Mouse (Mus musculus): Measurements from ENCODE around the gene Dennd1a. TPM values are rescaled to one million over a fixed set of nuclear protein-coding genes. Genes with fewer than 3 reads are reported as not detected.

Gene Dennd1a
- total RNA-seq, 2 experiments from 2014 or later, result 17.7 to 18.9 TPM

DNA sequence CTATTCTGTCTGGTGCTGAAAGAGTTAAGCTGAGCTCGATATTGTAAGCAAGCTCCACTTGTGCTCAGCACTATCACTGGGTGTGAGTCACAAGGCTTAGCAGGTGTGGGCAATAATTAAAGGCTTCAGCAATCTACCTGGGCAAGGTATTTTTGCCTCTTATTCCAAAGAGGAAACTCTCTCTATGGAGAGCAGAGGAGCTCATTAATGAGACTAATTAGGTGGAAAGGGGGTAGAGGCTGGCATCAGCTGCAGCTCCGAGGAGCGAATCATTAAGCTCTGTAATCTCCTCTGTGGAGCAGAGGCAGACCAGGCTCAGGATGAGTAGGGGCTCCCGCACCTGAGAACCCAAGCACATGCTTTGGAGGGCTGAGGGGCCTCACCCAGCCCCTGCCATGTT is 407.5 kb downstream of the Dennd1a start:
- no peak for DNase-seq

DNA sequence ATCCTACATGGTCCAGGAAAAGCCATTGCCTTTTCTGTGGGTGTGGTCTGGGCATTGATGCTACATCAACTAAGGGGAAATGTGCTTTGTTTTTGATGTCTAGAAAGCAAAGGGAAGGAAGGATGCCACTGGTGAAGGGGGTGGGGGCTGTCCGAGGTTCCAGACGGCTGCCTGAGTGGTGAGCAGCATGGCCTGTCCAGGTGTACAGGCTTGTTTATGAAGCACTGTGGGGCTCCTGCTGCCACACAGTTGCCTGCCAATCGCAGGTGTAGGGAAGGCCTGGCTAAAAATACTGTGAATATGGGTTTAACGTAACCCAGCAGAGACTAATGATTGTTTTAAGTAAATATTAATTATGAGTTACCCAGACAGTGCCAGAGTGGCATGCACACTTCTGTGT is 414.4 kb downstream of the Dennd1a start:
- DNase-seq, result no peak

DNA sequence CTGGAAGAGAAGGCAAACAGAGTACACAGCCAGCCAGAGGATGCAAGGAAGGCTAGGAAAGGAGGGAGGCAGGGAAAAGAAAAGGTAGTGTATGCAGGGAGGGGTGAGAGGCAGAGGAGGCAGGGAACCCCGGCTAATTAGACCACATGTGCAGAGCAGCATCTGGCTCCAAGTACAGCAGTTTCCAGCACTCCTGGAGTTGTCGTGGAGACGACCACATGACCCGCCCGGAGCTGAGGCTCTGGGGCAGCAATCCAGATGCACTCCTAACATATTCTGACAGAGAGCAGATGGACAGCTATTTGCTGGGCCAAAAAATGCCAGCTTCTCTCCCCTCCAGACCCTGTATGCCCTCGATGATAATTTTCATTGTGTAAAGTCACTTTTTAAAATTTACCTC is 417.6 kb downstream of the Dennd1a start:
- DNase-seq, result no peak

DNA sequence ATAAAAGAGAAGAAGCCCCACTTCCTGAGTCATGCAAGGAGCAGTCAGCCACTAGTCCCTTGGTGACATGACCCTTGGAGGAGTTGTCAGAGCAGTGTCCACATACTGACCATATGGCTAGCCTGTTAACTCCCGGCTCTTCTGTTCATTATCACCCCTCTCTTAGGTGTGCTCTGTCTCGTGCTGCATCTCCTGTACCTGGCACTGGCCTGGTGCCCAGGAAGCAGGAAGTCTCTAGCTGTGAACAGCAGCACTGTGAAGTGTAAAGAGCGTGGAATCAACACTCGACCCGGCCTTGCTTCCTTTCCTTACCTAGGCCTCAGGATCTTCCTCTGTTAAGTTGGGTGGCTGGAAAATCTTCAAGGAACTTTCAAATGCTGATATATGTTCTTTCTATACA is 419.8 kb downstream of the Dennd1a start:
- no peak for DNase-seq

DNA sequence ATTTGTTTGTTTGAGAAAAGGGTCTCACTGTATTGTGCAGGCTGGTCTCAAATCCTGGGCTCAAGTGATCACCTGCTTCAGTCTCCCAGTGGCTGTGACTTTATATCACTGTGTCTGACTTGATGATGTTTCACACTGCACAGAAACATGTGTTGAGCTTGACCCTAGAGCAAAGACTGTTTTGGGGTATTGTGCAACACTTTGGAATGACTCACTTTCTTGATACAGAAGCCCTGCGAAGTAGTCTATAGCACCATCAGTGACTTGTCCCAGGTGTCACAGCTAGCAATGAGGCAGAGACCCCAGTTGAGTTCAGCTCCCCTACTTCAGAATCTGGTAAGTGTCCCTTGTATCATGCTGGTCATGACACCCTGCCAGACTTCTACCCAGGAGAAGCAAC is 429.7 kb downstream of the Dennd1a start:
- no peak for DNase-seq

DNA sequence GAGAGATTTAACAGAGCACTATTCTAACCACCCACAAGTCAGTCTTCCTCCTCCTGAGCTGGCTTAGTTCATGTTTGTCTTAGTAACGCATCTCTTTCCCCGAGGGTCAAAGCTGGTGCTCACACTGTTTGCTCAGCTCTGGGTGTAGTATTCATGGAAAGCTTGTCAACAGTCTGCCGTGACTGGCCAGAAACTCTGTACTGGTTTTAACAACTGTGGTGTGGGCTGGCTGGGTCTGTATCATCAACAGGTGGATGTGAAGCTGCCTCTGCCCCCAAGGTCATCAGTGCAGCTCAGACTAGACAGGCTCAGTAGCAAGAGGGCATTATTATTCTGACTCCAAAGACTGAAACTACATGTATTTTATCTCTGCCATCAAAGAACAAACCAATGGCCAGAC is 430.2 kb downstream of the Dennd1a start:
- no peak for DNase-seq

DNA sequence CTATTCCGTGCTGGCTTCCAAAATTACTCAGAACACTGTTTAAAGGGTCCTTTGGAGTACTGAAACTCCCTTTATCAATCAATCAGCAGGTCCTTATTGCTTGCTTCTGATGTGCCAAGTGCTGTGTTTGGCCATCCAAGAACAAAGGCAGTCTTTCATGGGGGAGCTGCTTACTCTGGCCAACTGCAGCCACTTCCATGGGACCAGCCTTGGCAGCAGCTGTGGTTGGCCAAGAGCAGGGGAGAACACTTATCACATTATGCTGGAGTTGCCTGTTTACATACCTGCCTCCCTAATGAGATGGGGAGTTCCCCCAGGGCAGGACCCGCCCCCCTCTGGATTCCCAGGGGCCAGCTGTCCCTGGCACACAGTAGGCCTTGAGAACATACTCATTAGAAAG is 432.0 kb downstream of the Dennd1a start:
- DNase-seq, result no peak

DNA sequence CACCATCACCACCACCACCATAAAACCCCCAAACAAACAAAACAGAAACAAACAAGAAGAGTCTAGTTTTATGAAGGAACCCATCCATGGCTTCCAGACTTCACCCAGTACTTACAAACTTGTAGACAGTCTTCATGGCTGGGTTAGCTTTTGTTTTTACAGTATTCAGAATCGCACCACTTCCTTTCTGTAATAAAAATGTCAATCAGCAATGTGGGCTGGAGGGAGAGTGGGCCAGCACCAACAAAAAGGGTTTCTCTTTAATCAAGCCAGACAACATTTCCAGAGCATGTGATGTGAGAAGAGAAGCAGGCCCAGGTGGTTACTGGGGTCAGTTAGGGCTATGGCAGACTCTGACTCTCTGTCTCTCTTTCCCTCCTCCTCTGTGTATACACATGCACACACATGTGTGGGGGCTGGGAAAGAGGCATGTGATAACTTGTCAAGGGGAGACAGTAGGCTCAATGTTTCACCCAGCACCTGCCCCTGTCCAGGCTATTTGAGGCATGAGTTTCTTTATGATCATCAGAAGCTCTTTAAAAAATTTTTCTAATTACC is 433.2 kb downstream of the Dennd1a start:
- DNase-seq, result no peak

DNA sequence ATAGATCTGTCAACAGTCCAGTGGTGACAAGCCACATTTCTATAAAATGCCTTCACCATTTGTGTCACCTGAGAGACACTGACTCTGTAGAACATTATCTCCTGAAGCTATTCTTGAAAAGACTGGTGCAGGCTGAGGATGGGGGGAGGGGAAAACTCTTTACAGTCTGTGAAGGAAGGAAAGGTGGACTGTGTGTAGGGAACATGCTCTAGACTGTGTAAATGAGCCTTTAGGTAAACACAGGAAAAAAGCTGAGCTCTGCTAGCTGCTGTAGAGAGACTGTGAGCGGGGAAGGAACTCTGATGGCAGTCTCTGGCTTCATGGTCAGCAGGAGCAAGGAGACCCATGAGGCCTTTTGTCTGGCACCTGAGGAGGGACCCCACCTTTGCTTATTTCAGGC is 436.6 kb downstream of the Dennd1a start:
- DNase-seq, result no peak

DNA sequence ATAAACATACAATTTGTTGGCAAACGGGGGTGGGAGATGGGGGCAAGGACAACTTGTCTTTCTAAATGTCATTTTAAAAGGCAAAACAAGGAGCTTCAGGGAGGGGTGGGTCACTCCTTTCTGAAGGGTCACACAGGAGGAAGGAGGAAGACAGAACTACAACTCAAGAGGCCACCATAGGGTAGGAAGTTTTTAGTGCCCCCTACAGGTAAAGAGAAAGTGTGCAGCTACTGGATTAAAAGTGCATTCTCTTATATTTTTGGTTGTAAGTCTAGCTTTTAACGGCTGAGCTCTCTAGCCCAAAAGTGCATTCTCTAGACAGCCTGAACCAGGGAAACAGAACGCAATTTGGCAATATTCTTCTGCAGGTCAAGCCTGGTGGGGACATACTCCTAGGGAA is 437.8 kb downstream of the Dennd1a start:
- DNase-seq, result no peak

DNA sequence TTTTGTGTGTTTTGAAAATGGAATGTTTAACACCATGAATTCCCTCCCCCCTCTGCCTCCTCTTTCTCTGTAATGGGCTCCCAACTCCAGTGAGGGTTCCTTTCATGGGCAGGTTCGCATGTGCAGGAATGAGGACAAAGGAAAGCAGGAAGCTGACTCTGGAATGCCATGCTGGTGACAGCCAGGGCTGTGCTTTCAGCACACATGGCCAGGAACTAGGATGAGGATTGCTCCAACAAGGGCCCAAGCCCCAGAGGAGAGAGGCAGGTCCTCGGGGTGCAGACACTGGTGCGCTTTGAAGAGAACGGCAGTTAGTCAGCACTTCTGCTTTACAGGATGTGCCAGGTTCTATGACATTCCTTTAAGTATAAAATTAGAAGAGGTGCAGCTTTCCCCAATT is 444.5 kb downstream of the Dennd1a start:
- DNase-seq, result no peak

DNA sequence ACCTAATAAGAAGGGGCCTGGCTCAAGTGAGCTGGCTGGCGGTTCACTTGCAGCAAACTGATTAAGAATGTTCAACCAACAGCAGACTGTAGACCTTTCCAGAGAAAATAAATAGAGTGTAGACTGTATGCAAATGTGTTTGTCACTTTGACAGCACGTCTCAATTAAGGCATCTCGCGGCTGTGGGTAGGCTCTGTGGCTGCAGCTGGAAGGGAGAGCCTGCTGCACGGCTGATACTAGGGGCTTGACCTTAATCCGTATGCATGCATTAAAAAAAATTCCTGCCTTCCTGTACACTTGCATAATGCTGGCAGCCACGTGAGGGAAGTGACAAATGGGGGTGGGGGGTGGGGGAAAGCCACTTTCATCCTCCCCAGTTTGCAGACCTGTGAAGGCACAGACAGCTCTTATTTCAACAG is 445.0 kb downstream of the Dennd1a start:
- no peak for DNase-seq

DNA sequence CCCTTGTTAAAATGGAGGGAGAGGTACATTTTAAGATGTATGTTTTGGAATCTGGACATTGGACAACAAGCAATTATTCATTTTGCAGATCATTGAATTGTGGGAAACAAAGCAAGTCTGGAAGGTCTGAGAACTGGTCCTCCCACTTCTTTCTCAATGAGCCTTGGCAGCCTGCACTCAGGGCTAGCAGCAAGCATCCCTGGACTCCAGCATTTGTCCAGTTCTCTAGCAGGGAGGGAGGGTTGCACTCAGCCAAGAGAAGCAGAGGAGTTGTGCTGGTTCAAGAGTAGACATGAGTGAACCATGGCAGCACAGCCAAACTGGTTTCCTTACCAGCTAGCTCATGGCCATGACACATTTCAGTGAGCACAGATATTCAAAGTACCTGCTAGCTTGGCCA is 447.3 kb downstream of the Dennd1a start:
- DNase-seq, result no peak

DNA sequence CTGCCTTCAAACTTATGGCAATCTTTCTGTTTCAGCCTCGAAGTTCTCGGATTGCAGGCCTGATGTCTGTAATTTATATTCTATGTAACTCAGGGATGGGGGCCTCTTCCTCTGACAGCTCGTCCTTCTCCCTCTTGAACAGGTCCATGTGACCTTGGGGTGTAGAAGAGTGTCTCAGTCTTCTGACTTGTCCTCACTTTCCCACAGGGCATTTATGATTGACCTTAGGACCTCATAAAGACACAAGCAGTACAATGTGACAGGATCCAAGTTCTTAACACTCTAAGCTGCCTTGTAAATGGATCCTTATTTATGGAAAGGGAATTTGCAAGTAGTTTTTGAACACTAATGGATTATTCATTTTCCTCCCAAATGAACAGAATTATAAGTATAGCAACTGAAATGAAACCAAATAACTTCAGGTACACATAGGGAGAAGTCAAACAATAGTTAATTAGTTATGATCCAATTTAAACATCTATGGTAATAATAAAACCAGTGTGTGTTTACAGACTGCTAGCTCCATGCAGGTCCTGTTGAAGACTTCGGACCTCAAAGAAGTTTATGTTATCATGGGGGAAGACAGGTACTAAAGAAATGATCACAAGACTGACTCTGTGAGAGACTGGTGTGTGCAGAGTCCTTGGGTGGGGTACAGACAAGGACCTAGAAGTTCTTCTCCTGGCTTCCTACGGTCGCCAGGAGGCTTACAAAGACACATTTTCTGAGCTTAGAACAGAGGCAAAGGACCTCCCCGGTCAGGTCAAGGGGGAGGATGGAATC is 448.8 kb downstream of the Dennd1a start:
- no peak for DNase-seq

DNA sequence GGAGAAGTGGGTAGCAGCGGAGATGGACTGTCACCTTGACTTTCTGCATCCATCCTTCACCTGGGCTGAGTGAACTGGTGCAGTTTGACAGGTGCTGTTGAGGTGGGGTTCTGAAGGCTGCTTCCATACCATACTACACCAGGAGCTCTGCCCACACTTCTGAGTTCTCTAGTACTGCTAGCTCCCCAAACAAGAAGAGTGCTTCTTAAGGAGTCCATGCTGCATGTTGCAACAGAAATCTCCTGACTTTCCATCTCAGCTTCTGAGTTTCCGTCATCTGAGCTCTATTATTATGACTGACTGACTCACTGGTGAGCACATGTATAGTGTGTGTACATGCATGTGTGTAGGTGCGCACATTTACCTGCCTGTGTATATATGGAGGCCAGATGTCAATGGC is 449.6 kb downstream of the Dennd1a start:
- DNase-seq, result no peak

DNA sequence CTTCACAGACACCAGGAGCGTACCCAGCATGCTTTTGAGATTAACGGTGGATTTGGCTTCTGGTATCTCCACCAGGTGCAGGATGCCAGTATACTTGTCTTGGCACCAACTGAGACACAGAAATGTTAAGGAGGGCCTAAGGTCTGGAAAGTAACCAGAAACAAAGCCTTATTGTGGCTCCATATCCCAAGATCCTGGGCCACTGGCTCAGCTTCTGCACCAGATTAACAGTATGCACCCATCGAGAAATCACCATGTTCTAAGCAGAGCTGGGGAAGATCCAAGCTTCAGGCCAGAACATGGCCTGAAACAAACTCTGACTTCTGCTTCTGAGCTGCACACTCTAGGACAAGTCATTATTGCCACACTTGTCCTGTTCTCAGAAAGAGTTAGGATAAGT is 450.3 kb downstream of the Dennd1a start:
- DNase-seq, result no peak

DNA sequence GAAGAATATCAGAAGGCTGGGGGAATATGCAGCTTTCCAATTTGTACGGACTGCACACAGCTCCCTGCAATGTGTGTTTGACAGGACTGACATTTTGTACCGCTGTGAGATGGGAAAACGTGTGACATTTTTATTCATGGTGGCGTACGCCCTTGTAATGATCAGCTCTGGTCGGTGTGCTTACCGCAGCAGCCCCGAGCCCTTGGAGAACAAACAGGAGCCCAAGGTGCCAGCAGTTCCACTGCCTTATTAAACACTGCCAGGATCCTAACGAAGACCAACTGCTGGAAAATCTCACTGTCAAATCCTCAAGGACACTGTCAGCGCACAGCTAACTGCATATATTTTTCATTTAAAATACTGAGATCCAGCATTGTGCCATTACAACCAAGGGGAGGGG is 454.9 kb downstream of the Dennd1a start:
- DNase-seq, result no peak

DNA sequence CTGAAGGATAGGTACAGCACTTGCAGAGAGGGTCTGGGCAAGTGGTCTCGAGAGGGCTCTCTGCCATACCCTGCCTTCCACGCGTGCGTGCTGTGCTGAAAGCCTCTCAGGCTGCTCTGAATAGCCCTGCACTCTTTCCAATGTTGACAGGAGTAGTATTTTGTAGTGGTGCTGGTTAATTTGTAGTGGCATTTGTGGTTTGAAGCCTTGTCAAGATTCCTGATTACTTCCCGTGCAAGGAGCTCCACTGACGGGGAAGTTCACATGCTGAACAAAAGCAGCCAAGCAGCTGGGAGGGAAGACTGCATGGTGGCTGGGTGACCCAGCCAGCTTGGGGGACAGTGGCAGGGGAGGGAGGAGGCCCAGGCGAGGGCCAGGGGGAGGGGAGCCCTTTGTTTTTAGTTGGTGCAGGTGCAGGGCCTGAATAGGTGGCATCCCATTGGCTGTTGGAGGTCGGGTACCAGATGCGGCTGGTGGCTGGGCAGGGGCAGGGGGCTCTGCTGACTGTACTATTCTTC is 457.4 kb downstream of the Dennd1a start:
- no peak for DNase-seq

DNA sequence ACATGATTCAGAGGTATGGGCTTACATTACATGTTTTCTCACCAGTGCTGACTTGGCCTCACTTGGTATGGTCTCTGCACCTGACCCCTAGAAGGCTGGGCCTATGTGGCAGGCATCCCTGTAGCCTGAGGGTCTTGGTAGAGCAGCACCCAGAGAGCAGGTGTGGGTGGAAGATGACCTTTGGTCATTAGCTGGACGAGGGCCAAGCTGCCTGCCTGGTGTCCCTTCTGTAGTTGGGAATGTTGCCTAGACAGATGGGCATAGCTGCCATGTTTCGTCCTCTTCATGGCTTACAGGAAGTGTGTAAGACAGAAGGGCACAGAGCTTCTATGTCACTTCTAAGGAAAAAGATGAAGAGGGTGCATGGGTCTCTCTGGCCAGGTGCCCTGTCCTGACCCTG is 463.4 kb downstream of the Dennd1a start:
- no peak for DNase-seq

DNA sequence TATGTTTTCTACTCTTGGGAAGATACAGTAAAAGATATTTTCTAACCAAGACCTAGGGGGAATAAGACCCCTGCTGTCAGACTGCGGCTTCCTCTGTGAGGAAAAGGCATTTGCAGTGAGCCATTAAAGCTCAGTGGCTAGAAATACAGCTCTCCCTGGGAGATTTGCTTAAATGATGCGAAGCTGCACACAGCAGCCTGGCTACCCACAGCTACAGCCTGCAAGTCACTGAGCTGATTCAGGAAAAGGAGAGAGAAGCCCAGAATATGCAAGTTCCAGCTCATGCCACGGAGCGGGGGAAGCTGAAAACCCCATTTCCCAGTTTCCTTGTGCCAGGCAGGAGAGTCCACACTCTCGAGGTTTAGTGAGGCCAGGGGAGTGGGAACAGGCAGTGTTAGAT is 465.1 kb downstream of the Dennd1a start:
- no peak for DNase-seq

DNA sequence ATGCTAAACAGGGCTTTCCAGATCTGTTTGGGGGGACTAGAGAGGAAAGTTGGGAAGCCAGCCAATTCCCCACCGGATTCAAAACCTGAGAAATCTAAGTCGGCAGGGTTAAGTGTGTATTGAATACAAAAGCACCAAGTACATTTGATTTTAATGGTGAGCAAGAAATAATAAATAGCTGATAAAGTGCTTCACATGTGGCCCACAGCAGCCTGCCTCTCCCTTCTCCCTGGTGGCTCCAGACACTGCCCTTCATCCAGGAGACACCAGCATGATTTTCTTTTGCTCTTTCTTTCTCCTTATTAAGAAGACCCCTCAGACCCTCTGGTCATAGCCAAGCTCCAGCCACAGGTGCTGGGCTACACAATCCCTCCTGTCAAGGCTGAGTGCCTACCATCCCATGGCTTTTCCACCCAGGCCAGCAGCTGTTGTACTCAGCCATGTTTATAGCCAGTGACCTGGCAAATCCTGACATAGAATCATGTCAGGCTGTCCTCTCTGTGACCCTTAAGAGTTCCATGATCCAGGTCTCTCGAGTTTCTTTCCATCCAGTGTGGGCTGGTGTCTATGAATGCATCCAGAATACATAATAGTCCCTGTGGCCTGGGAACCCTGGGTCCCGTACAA is 467.6 kb downstream of the Dennd1a start:
- peak; percentile 26 for DNase-seq

DNA sequence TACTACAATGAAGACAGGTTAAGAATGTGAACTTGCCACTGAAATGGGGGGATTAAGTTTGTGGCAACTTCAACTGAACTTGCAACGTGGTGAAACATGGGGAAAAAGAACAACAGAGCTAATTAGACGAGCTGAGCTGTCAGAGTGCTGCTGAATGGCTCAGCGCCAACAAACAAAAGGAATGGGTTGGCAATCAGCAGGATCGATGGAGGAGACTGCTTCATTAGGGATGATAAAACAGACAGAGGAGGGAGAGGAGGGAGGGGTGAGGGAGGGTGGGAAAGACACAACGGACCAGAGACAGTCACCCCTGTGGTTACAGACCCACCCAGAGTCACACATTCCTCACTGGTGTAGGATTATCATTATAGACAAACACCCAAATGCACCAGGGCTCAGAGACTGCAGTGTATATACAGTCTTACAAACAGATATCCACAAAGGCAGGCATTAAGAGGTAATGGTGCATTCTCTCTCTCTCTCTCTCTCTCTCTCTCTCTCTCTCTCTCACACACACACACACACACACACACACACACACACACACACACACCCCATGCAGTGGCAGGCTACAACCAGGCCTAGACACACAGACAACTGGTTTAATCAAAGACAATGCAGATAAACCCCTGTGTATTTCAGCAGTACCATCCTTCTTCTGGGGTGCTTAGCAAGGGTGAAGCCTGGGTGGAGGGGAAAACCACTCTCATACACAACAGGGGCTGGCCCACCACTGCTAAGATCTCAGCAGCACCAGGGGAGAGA is 468.2 kb downstream of the Dennd1a start:
- DNase-seq, result no peak

DNA sequence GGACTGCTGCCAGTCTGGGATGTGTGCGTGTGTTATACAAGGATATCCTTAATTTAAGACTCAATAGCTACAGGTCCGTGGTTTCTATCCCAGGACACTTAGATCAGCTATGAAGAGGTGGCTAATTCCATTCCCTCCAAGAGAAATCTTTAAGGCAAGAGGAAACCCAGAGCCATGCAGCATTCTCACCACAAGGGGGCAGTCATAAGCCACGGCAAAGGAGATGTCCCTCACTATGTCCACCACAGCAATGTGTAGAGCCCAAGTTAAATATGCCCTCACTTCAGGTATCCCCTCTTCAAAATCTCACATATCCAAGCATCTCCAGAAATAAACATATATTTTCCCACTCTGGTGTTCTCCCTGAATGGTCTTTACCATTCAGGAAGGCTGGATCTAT is 471.5 kb downstream of the Dennd1a start:
- peak; percentile 40 for DNase-seq
